Mouse (Mus musculus) lung, embryonic 16.5 days (tissue): ENCODE results near the gene Stra8. TPM values are rescaled to one million over a fixed set of nuclear protein-coding genes. Genes with fewer than 3 reads are reported as not detected.
A peak's percentile ranks its signal among the peaks of the same experiment; 100 is the strongest.

Source experiments
- ATAC-seq: fragments of 200-750 bp; cut with Nextera tagmentation; 2 replicates; pipeline ENCODE4 v1.8.0; 2017; ENCODE audit warnings: low read depth, mild to moderate bottlenecking, moderate library complexity
- H3K27ac ChIP-seq: fragments of 300-500 bp; sonication (generic); 2 replicates; pipeline ENCODE4 v1.5.1; 2014; ENCODE audit warnings: mild to moderate bottlenecking, control low read depth, low read length
- H3K27me3 ChIP-seq: fragments of 300-500 bp; sonication (generic); 2 replicates; pipeline ENCODE4 v1.6.1; 2014; ENCODE audit warnings: low read depth, low read length, mixed read lengths; ENCODE audit not compliant: control insufficient read depth, insufficient read depth
- H3K36me3 ChIP-seq: fragments of 300-500 bp; sonication (generic); 2 replicates; pipeline ENCODE4 v1.6.1; 2014; ENCODE audit warnings: low read length; ENCODE audit not compliant: control insufficient read depth, insufficient read depth
- H3K4me1 ChIP-seq: fragments of 300-500 bp; sonication (generic); replicated peaks from 2 replicates; pipeline ENCODE4 v1.6.1; 2014; ENCODE audit warnings: low read length, mixed read lengths; ENCODE audit not compliant: control insufficient read depth, insufficient read depth
- H3K4me2 ChIP-seq: fragments of 300-500 bp; sonication (generic); 2 replicates; pipeline ENCODE4 v1.6.1; 2014; ENCODE audit warnings: low read depth, low read length, control low read depth
- H3K4me3 ChIP-seq: fragments of 300-500 bp; sonication (generic); 2 replicates; pipeline ENCODE4 v1.5.1; 2014; ENCODE audit warnings: mild to moderate bottlenecking, low read length, control low read depth
- H3K9ac ChIP-seq: fragments of 300-500 bp; sonication (generic); 2 replicates; pipeline ENCODE4 v1.6.1; 2014; ENCODE audit warnings: low read length, control low read depth
- H3K9me3 ChIP-seq: fragments of 300-500 bp; sonication (generic); 2 replicates; pipeline ENCODE4 v1.6.1; 2016; ENCODE audit warnings: low read length; ENCODE audit not compliant: control insufficient read depth
- WGBS: fragments of 180-500 bp; shearing (Covaris S2); extraction: QIAGEN DNeasy Blood & Tissue Kit; methylation state at CpG from one replicate; pipeline ENCODE4 v1.1.7; 2014; 5-methylcytosine and 5-hydroxymethylcytosine counted together
- polyA plus RNA-seq: library from polyadenylated mRNA; unstranded; fragments of >200 nt; fragmentation: Nextera tagmentation; extraction: Ambion mirVana; gene quantifications from 2 replicates; pipeline ENCODE4 v1.2.1, GENCODE M21; 2015

Gene Stra8
- 0.24 TPM in 1 of 2 replicates, not detected in the other for polyA plus RNA-seq

DNA sequence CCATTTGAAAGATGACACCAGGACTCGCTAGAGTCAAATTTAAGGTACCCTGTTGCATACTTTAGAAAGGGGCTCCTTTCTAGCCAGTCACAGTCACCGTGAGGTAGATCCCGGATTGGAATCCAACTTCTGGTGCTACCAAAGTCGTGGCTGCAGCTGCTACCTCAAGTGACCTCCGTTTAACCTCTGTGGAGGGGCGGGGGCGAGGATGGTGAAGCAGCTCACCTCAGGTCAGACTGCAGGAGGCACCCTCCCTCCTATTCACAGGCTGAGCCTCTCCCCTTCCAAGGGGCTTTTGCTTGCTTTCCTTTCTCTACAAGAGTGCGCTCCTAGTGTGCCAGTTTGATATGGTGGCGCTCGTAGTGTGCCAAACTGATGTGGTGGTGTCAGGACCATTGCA, at the start of gene Stra8:
Gene Stra8, plus strand, starts transcription at position 208 of the 400 bp plus-strand sequence.
- no peak for ATAC-seq
- Histone ChIP-seq H3K4me2 (no peak within 1 kb of the TSS), H3K27ac (no peak within 1 kb of the TSS), H3K27me3 (no peaks in the 10 kb centered on the region), H3K9ac (no peak within 1 kb of the TSS), H3K9me3 (no peaks in the 10 kb centered on the region), H3K4me3 (no peak within 1 kb of the TSS), H3K4me1 (no peaks in the 10 kb centered on the region), H3K36me3 (no peaks in the 10 kb centered on the region)
- WGBS: 39% methylated on average over 10 of the region's 10 CpGs

DNA sequence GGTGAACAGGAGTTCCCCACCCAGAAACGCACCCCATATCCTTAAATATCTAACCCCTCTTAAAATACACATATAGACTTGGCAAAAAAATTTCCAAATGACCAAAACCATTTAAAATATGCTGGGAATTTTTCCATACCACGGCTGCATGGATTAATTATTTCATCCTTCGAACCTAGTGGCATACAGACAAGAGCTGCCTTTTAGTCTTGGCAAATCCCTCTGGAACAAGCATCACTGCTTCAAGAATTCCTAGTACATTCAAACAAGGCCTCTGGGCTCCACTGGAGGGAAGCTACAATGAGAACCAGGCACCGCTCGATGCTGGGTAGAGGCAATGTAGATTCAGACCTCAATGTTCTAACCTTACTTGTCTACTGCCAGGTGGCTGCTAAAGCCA, 49.2 kb upstream of the Stra8 start:
- Histone ChIP-seq H3K9ac (peak overlapping the region; percentile 17; the same call in 1 of the 2 replicates), H3K27me3 (no peaks in the 10 kb centered on the region), H3K36me3 (no peaks in the 10 kb centered on the region), H3K4me3 (no peak overlapping the region), H3K9me3 (no peaks in the 10 kb centered on the region), H3K27ac (peak overlapping the region; percentile 54), H3K4me2 (no peak overlapping the region), H3K4me1 (peaks cover 63% of the 10 kb centered on the region)
- WGBS: 45% methylated on average over 5 of the region's 5 CpGs
- peak; percentile 6; the same call in 1 of the 2 replicates for ATAC-seq

DNA sequence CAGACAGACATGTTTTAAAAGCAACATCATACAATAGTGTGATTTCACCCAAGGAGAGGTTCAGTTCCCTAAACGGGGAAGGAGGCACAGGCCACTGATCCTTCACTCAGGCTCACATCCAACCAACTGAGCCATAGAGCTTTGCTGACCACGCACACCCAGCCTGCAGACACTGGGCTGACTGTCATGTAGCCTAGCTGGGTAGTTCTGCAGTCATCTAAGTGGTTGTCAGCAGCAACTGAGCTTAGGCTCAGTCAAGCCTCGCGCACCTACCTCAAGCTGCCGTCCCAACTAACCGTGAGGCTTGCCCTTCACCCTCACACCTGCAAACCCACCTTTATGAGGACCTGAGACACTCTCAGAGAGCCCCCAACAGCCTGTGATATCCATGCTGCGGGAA, 48.0 kb upstream of the Stra8 start:
- no peak overlapping the region for H3K4me3 ChIP-seq
- 83% methylated on average over 7 of the region's 7 CpGs for WGBS
- ATAC-seq: no peak
- no peaks in the 10 kb centered on the region for H3K27me3 ChIP-seq
- no peak overlapping the region for H3K27ac ChIP-seq
- H3K4me2 ChIP-seq: no peak overlapping the region
- H3K9ac ChIP-seq: no peak overlapping the region
- H3K36me3 ChIP-seq: 0 out of 2 replicates have a peak, but pooled peaks cover 2% of the 10 kb centered on the region
- no peaks in the 10 kb centered on the region for H3K9me3 ChIP-seq
- H3K4me1 ChIP-seq: peaks cover 62% of the 10 kb centered on the region

DNA sequence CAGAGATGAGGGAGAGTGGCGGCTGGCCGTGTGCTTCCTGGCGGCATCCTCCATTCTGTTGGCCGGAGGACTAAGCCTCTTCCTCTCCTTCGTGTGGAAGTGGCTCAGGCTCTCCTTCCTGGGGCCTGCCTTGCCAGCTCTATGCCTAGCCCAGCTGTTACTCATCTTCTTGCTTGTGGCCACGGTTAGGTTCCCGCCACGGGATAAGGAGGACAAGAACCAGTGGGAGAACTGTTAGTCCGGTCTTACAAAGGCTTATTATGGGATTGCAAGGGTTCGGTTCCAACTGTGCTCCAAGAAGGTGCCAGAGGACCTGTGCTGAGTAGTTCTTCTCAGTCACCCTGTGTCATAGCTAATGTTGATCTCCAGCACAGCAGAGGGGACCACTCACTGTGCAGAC, 47.1 kb upstream of the Stra8 start:
- Histone ChIP-seq H3K36me3 (0 out of 2 replicates have a peak, but pooled peaks cover 2% of the 10 kb centered on the region), H3K9me3 (no peaks in the 10 kb centered on the region), H3K9ac (no peak overlapping the region), H3K4me2 (no peak overlapping the region), H3K4me1 (peaks cover 55% of the 10 kb centered on the region), H3K27me3 (no peaks in the 10 kb centered on the region), H3K4me3 (no peak overlapping the region), H3K27ac (no peak overlapping the region)
- WGBS: 81% methylated on average over 10 of the region's 10 CpGs
- no peak for ATAC-seq

DNA sequence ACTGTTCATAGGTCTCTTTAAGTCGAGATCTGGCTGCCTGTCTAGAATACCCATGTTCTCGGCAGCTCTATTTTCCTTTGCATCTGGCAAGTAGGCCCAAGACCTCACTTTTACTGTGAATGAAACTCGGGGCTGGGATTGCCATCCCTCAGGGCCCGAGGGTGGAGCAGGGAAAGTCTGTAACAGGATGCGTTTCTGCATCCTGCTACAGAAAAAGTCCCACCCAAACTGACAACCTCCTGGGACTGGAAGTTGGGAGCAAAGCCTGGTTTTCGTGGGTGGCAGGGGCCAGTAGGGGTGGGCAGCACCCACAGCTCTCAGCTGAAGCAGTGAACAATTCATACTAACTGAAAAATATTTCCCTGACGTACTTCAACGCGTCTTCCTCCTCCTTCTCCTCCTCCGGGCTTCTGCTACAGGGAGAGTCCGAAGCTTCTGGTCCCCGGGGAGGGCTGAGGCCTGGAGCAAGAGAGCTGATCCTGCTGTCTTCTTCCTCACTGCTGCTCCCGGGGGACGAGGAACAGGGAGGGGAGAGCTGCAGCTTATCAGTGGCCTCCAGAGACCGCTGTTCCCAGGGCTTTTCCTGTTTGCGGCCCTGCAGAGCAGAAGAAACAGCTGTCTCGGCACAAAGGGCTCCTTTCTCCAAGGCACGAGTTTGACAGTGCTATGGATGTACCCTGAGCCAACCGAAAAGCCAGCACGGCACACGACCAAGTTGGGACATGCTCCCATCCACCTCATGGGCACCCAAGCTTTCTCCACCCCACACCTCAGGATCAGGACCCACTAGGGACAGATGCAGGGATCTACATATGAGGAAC, 45.7 kb upstream of the Stra8 start:
- no peaks in the 10 kb centered on the region for H3K9me3 ChIP-seq
- peak overlapping the region; percentile 84 for H3K27ac ChIP-seq
- no peak overlapping the region for H3K4me3 ChIP-seq
- 0 out of 2 replicates have a peak, but pooled peaks cover 2% of the 10 kb centered on the region for H3K36me3 ChIP-seq
- no peak overlapping the region; the same call in 1 of the 2 replicates for H3K4me2 ChIP-seq
- H3K4me1 ChIP-seq: peaks cover 49% of the 10 kb centered on the region
- 38% methylated on average over 20 of the region's 21 CpGs for WGBS
- H3K9ac ChIP-seq: peak overlapping the region; percentile 36
- ATAC-seq: peak; percentile 7
- no peaks in the 10 kb centered on the region for H3K27me3 ChIP-seq

DNA sequence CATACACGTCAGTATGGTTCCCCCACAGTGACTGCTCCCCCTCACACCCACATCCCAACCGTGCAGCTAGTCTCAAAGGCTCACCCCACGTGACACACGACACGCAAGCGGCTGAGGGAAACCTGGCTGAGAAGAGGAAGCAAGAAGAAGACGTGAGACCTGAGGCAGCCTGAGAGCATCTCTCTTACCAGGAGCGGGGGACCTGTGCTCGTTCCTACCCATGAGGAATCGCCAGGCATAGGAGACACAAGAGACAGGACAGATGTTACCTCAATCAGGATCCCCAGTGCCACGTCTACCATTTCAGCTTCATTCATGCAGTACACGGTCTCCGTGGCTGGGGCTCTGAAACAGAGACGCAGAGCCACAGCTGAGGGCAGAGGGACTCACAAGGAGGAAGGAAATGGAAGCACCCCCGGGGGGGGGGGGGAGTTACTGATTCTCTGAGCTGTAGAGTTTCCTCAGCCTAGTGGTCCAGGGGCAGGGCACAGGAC, 44.6 kb upstream of the Stra8 start:
- Histone ChIP-seq H3K4me2 (no peak overlapping the region), H3K4me1 (peaks cover 41% of the 10 kb centered on the region), H3K9me3 (no peaks in the 10 kb centered on the region), H3K27me3 (no peaks in the 10 kb centered on the region), H3K36me3 (peaks cover 6% of the 10 kb centered on the region; the same call in 1 of the 2 replicates), H3K27ac (peak overlapping the region; percentile 84), H3K4me3 (no peak overlapping the region), H3K9ac (0 out of 2 replicates have a peak overlapping the region, but pooled peaks have one; percentile 2)
- no peak for ATAC-seq
- 82% methylated on average over 15 of the region's 15 CpGs for WGBS

DNA sequence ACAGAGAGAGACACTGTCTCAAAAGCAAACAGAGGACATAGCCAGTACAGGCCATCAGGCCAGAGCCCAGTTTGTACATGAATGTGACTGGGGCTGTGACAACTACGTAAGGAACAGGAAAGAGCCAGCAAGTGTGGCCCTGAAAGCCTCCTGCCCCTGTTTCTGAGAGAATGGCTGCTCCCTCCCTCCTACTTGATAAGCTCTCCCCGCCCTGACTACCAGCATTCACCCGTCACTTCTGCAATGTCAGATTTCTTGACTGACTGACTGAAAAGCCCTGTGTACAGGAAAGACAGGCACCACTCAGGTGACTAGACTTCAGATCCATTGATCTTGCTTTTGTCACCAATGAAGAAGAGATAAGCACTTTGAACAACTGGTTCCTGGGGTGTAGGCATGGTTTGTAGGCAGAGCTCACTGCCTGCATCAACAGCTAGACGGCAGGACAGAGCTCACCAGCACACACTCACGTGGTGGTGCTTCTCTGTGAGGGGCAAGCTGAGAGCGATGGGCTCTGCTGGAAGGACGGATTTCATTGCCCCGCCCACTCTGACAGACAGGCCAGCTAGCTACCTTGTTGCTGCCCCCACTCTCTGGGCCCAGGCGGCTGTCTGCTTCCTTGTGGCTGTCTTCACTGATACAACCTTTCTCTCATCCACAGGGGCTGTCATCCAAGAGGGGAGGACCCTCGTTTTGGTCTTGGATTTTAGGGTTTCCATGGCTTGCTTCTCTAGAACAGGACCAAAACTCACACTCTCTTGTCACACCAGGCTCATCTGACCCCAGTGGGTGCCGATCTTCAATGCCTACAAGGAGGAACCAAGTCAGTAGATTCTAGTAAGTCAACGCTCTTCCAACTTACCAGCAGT, 43.8 kb upstream of the Stra8 start:
- H3K9ac ChIP-seq: peak overlapping the region; percentile 90
- ATAC-seq: no peak

DNA sequence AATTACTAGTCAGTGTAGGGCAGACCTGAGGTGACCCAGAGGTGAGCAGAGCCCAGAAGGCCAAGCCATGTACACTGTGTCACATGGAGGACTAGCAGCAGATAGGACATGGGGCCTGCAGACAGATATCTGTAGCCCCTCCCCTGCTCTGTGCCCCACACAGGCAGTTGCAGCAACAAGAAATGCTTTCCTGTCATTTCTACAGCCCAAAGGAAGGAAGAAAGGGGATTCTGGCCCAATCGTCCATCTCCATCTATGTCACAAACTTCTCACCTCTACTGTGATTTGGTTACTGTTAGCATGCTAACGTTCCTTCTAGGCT, 43.2 kb upstream of the Stra8 start:
- peaks cover 31% of the 10 kb centered on the region for H3K4me1 ChIP-seq
- WGBS: 13% methylated on average over 2 of the region's 2 CpGs
- peak overlapping the region; percentile 95 for H3K27ac ChIP-seq
- peaks cover 11% of the 10 kb centered on the region; the same call in 1 of the 2 replicates for H3K36me3 ChIP-seq
- H3K9me3 ChIP-seq: no peaks in the 10 kb centered on the region
- H3K4me3 ChIP-seq: peak overlapping the region; percentile 82
- peak overlapping the region; percentile 83 for H3K4me2 ChIP-seq
- H3K9ac ChIP-seq: peak overlapping the region; percentile 90
- 0 out of 2 replicates have a peak, but pooled peaks have one; percentile 13 for ATAC-seq
- no peaks in the 10 kb centered on the region for H3K27me3 ChIP-seq

More for the DNA sequence above, 43.8 kb upstream of the Stra8 start:
- H3K36me3 ChIP-seq: peaks cover 11% of the 10 kb centered on the region; the same call in 1 of the 2 replicates
- H3K9me3 ChIP-seq: no peaks in the 10 kb centered on the region
- WGBS: 43% methylated on average over 12 of the region's 12 CpGs
- H3K4me3 ChIP-seq: peak overlapping the region; percentile 82
- peaks cover 32% of the 10 kb centered on the region for H3K4me1 ChIP-seq
- H3K4me2 ChIP-seq: peak overlapping the region; percentile 83; the same call in 1 of the 2 replicates
- no peaks in the 10 kb centered on the region for H3K27me3 ChIP-seq
- peak overlapping the region; percentile 95 for H3K27ac ChIP-seq
